Mouse (Mus musculus): ENCODE results near the gene Dolk.
A peak's percentile ranks its signal among the peaks of the same experiment; 100 is the strongest.

Dolk gene

GRCm38 (mm10) chr2:30265767-30266253 is 20.3 kb downstream of the Dolk start, which contains the start of gene Phyhd1:
TSS of gene Phyhd1 (plus strand) at chr2:30266203.
- Histone ChIP-seq H3K4me1 (replicated peaks; ENCODE audit: low read depth, low read length) (peaks cover 79% of the 10 kb centered on the region), H3K27me3 (ENCODE audit: insufficient read depth, low read length) (no peaks in the 10 kb centered on the region), H3K36me3 (ENCODE audit: insufficient read depth, low read length) (peaks cover 39% of the 10 kb centered on the region), H3K4me3 (replicated peaks; ENCODE audit: low read length) (peak within 1 kb of the TSS; percentile 30), H3K9me3 (ENCODE audit: low read length) (no peaks in the 10 kb centered on the region)
- TF ChIP-seq POU5F1 (IDR thresholded peaks at IDR 0.05; ENCODE audit: borderline replicate concordance, low read length) (no peak), NANOG (IDR thresholded peaks at IDR 0.05; ENCODE audit: borderline replicate concordance, low read length) (no peak), CTCF (conservative IDR thresholded peaks at IDR 0.05; ENCODE audit: low read length) (no peak)

GRCm38 (mm10) chr2:30264671-30265519 is 21.2 kb downstream of the Dolk start:
- TF ChIP-seq CTCF (conservative IDR thresholded peaks at IDR 0.05; ENCODE audit: low read length) (no peak), POU5F1 (IDR thresholded peaks at IDR 0.05; ENCODE audit: borderline replicate concordance, low read length) (no peak), NANOG (IDR thresholded peaks at IDR 0.05; ENCODE audit: borderline replicate concordance, low read length) (no peak)
- Histone ChIP-seq H3K27me3 (ENCODE audit: insufficient read depth, low read length) (no peaks in the 10 kb centered on the region), H3K36me3 (ENCODE audit: insufficient read depth, low read length) (peaks cover 46% of the 10 kb centered on the region), H3K4me1 (replicated peaks; ENCODE audit: low read depth, low read length) (peaks cover 83% of the 10 kb centered on the region), H3K4me3 (replicated peaks; ENCODE audit: low read length) (peak overlapping the region; percentile 30; the same call in 1 of the 2 replicates), H3K9me3 (ENCODE audit: low read length) (no peaks in the 10 kb centered on the region)

GRCm38 (mm10) chr2:30263811-30264210 is 22.3 kb downstream of the Dolk start:
- Histone ChIP-seq H3K9me3 (ENCODE audit: low read length) (no peaks in the 10 kb centered on the region), H3K4me3 (replicated peaks; ENCODE audit: low read length) (no peak overlapping the region), H3K36me3 (ENCODE audit: insufficient read depth, low read length) (peaks cover 57% of the 10 kb centered on the region), H3K27me3 (ENCODE audit: insufficient read depth, low read length) (no peaks in the 10 kb centered on the region), H3K4me1 (replicated peaks; ENCODE audit: low read depth, low read length) (peaks cover 85% of the 10 kb centered on the region)
- TF ChIP-seq NANOG (IDR thresholded peaks at IDR 0.05; ENCODE audit: borderline replicate concordance, low read length) (no peak), CTCF (conservative IDR thresholded peaks at IDR 0.05; ENCODE audit: low read length) (no peak), POU5F1 (IDR thresholded peaks at IDR 0.05; ENCODE audit: borderline replicate concordance, low read length) (no peak)

GRCm38 (mm10) chr2:30262840-30263441 is 23.2 kb downstream of the Dolk start:
- Histone ChIP-seq H3K4me1 (replicated peaks; ENCODE audit: low read depth, low read length) (peaks cover 90% of the 10 kb centered on the region), H3K4me3 (replicated peaks; ENCODE audit: low read length) (no peak overlapping the region), H3K36me3 (ENCODE audit: insufficient read depth, low read length) (peaks cover 66% of the 10 kb centered on the region), H3K9me3 (ENCODE audit: low read length) (no peaks in the 10 kb centered on the region), H3K27me3 (ENCODE audit: insufficient read depth, low read length) (no peaks in the 10 kb centered on the region)
- TF ChIP-seq CTCF (conservative IDR thresholded peaks at IDR 0.05; ENCODE audit: low read length) (no peak), POU5F1 (IDR thresholded peaks at IDR 0.05; ENCODE audit: borderline replicate concordance, low read length) (no peak), NANOG (IDR thresholded peaks at IDR 0.05; ENCODE audit: borderline replicate concordance, low read length) (no peak)

- Histone ChIP-seq H3K4me3 (replicated peaks; ENCODE audit: low read length) (peak overlapping the region; percentile 60), H3K27me3 (ENCODE audit: insufficient read depth, low read length) (no peaks in the 10 kb centered on the region), H3K4me1 (replicated peaks; ENCODE audit: low read depth, low read length) (peaks cover 97% of the 10 kb centered on the region), H3K9me3 (ENCODE audit: low read length) (no peaks in the 10 kb centered on the region), H3K36me3 (ENCODE audit: insufficient read depth, low read length) (peaks cover 73% of the 10 kb centered on the region)
- TF ChIP-seq NANOG (IDR thresholded peaks at IDR 0.05; ENCODE audit: borderline replicate concordance, low read length), result no peak
- no peak for TF ChIP-seq POU5F1 (IDR thresholded peaks at IDR 0.05; ENCODE audit: borderline replicate concordance, low read length)
- TF ChIP-seq CTCF (conservative IDR thresholded peaks at IDR 0.05; ENCODE audit: low read length), result no peak
Measured at GRCm38 (mm10) chr2:30261921-30262839, 24.0 kb downstream of the Dolk start.

GRCm38 (mm10) chr2:30261064-30261736 is 24.9 kb downstream of the Dolk start:
- no peaks in the 10 kb centered on the region for H3K27me3 ChIP-seq (ENCODE audit: insufficient read depth, low read length)
- peaks cover 97% of the 10 kb centered on the region for H3K4me1 ChIP-seq (replicated peaks; ENCODE audit: low read depth, low read length)
- H3K4me3 ChIP-seq (replicated peaks; ENCODE audit: low read length), result no peak overlapping the region
- no peaks in the 10 kb centered on the region for H3K9me3 ChIP-seq (ENCODE audit: low read length)
- peaks cover 83% of the 10 kb centered on the region for H3K36me3 ChIP-seq (ENCODE audit: insufficient read depth, low read length)
- peak; percentile 13; the same call in 1 of the 2 replicates for TF ChIP-seq CTCF (conservative IDR thresholded peaks at IDR 0.05; ENCODE audit: low read length)
- TF ChIP-seq NANOG (IDR thresholded peaks at IDR 0.05; ENCODE audit: borderline replicate concordance, low read length), result no peak

- Histone ChIP-seq H3K27me3 (ENCODE audit: insufficient read depth, low read length) (no peaks in the 10 kb centered on the region), H3K4me1 (replicated peaks; ENCODE audit: low read depth, low read length) (peaks cover 86% of the 10 kb centered on the region), H3K4me3 (replicated peaks; ENCODE audit: low read length) (no peak overlapping the region), H3K36me3 (ENCODE audit: insufficient read depth, low read length) (peaks cover 93% of the 10 kb centered on the region), H3K9me3 (ENCODE audit: low read length) (no peaks in the 10 kb centered on the region)
- TF ChIP-seq CTCF (conservative IDR thresholded peaks at IDR 0.05; ENCODE audit: low read length) (no peak), NANOG (IDR thresholded peaks at IDR 0.05; ENCODE audit: borderline replicate concordance, low read length) (no peak), POU5F1 (IDR thresholded peaks at IDR 0.05; ENCODE audit: borderline replicate concordance, low read length) (no peak)
Measured at GRCm38 (mm10) chr2:30259131-30260064, 26.7 kb downstream of the Dolk start.
